Mouse (Mus musculus) liver, embryonic 11.5 days (tissue): ENCODE measurements around the gene Ndufb4. TPM values are rescaled to one million over a fixed set of nuclear protein-coding genes. Genes with fewer than 3 reads are reported as not detected.

Source experiments
- ATAC-seq: fragments of 200-750 bp; cut with Nextera tagmentation; replicated peaks from 2 replicates; pipeline ENCODE4 v1.8.0; 2017; ENCODE audit warnings: moderate number of reproducible peaks, mild to moderate bottlenecking, moderate TSS enrichment, moderate library complexity; ENCODE audit not compliant: low FRiP score
- DNase-seq: peaks from one replicate; pipeline ENCODE4 v3.0.0-alpha.2; 2017; ENCODE audit warnings: low spot score
- H3K27ac ChIP-seq: fragments of 300-500 bp; sonication (generic); 2 replicates; pipeline ENCODE4 v1.5.1; 2014; ENCODE audit warnings: mild to moderate bottlenecking, low read depth, low read length, control low read depth
- H3K27me3 ChIP-seq: fragments of 300-500 bp; sonication (generic); replicated peaks from 2 replicates; pipeline ENCODE4 v1.6.1; 2014; ENCODE audit warnings: low read length, mixed read lengths; ENCODE audit not compliant: control insufficient read depth, insufficient read depth
- H3K36me3 ChIP-seq: fragments of 300-500 bp; sonication (generic); 2 replicates; pipeline ENCODE4 v1.6.1; 2014; ENCODE audit warnings: mild to moderate bottlenecking, low read length, moderate library complexity, mixed read lengths; ENCODE audit not compliant: control insufficient read depth, insufficient read depth
- H3K4me1 ChIP-seq: fragments of 300-500 bp; sonication (generic); replicated peaks from 2 replicates; pipeline ENCODE4 v1.6.1; 2014; ENCODE audit warnings: low read length, mixed read lengths; ENCODE audit not compliant: control insufficient read depth, insufficient read depth
- H3K4me2 ChIP-seq: fragments of 300-500 bp; sonication (generic); 2 replicates; pipeline ENCODE4 v1.6.1; 2014; ENCODE audit warnings: mild to moderate bottlenecking, control low read depth, moderate library complexity
- H3K4me3 ChIP-seq: fragments of 300-500 bp; sonication (generic); 2 replicates; pipeline ENCODE4 v1.5.1; 2014; ENCODE audit warnings: low read depth, low read length, control low read depth
- H3K9ac ChIP-seq: fragments of 300-500 bp; sonication (generic); 2 replicates; pipeline ENCODE4 v1.6.1; 2014; ENCODE audit warnings: low read depth, low read length, control low read depth
- H3K9me3 ChIP-seq: fragments of 300-500 bp; sonication (generic); 2 replicates; pipeline ENCODE4 v1.6.1; 2016; ENCODE audit warnings: low read length, inconsistent platforms, mixed read lengths; ENCODE audit not compliant: control insufficient read depth
- WGBS: fragments of 180-500 bp; shearing (Covaris S2); extraction: QIAGEN DNeasy Blood & Tissue Kit; methylation state at CpG from one replicate; pipeline ENCODE4 v1.1.7; 2014; 5-methylcytosine and 5-hydroxymethylcytosine counted together
- polyA plus RNA-seq: library from polyadenylated mRNA; unstranded; fragments of >200 nt; fragmentation: Nextera tagmentation; extraction: Ambion mirVana; gene quantifications from 2 replicates; pipeline ENCODE4 v1.2.1, GENCODE M21; 2014

Gene Ndufb4
- polyA plus RNA-seq, 1 experiment from 2014 or later = 72.2 TPM

DNA sequence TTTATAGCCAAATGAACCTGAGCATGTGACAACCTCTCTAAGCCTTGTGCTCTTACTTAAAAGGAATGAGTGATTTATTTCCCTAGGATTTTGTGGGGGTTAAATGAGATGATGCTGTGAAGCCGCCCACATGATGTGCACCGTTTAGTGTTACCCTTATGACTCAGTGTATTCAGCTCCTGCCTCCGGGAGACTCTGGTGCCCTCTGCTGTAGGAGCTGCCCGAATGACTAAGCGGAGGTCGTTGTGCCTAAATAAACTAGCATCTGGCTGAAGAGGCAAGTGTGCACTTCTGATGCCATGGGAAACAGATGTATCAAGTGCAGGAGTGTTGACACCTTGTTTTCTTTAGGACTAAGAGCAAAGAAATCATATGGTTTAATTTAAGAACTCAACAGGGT lies 18.1 kb downstream of the Ndufb4 start:
- Histone ChIP-seq H3K4me2 (no peak overlapping the region), H3K4me1 (no peaks in the 10 kb centered on the region; the same call in 1 of the 2 replicates), H3K9ac (no peak overlapping the region), H3K27ac (no peak overlapping the region), H3K36me3 (no peaks in the 10 kb centered on the region), H3K9me3 (no peaks in the 10 kb centered on the region), H3K27me3 (no peaks in the 10 kb centered on the region), H3K4me3 (no peak overlapping the region)
- ATAC-seq (no peak), DNase-seq (no peak)
- WGBS = 58% methylated on average over 6 of the region's 6 CpGs

DNA sequence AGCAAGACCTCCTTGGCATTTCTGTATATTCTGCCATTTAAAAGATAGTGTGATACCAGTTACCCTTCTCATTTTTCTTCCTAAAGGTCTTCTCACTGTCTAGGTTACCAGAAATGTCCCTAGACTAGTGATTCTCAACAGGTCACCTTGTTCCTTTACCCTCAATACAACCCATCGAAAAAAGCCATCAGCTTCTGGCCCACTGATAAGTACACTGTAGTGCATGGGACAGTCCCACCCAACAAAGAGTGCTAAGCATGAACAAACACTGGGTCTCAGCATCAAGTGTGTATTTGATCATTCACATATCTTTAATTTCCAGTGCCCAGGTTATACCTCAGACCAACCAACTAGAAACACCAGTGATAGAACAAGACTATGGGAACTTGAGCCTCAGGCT lies 19.2 kb downstream of the Ndufb4 start:
- WGBS = 82% methylated on average over 1 of the region's 1 CpGs
- H3K4me3 ChIP-seq = no peak overlapping the region
- H3K9me3 ChIP-seq = no peaks in the 10 kb centered on the region
- H3K4me2 ChIP-seq = no peak overlapping the region
- ATAC-seq (peak; percentile 60), DNase-seq (no peak)
- H3K27ac ChIP-seq = no peak overlapping the region
- H3K4me1 ChIP-seq = no peaks in the 10 kb centered on the region; the same call in 1 of the 2 replicates
- no peak overlapping the region for H3K9ac ChIP-seq
- H3K36me3 ChIP-seq = no peaks in the 10 kb centered on the region
- H3K27me3 ChIP-seq = no peaks in the 10 kb centered on the region

DNA sequence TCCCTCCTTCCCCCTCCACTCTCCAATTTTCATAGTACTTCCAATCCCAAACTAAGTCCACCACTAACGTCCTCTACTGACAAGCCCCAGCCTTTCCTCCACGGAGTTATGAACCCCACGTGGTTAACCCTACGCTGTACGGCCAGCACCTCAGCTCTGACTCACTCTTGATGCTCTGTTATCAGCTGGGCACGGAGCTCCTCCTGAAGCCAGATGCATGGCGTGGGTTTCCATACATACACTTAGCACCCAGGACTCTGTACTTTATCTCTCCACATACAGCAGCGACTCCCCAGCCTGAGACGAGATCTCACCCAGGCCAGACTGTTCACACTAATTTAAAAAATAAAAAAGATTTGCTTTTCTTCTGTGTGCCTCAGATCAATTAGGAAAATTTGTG lies 19.7 kb downstream of the Ndufb4 start:
- WGBS = 33% methylated on average over 9 of the region's 9 CpGs
- Histone ChIP-seq H3K27me3 (no peaks in the 10 kb centered on the region), H3K9me3 (no peaks in the 10 kb centered on the region), H3K4me1 (no peaks in the 10 kb centered on the region; the same call in 1 of the 2 replicates), H3K9ac (no peak overlapping the region), H3K27ac (no peak overlapping the region), H3K4me3 (no peak overlapping the region), H3K4me2 (peak overlapping the region; percentile 47), H3K36me3 (no peaks in the 10 kb centered on the region)
- no peak for DNase-seq
- peak; percentile 94 for ATAC-seq

GRCm38 (mm10) chr16:37629011-37629410 lies 25.2 kb downstream of the Ndufb4 start:
- DNase-seq = no peak
- Histone ChIP-seq H3K36me3 (no peaks in the 10 kb centered on the region), H3K27me3 (no peaks in the 10 kb centered on the region), H3K4me2 (no peak overlapping the region), H3K4me3 (no peak overlapping the region), H3K9me3 (no peaks in the 10 kb centered on the region), H3K9ac (no peak overlapping the region), H3K27ac (no peak overlapping the region), H3K4me1 (no peaks in the 10 kb centered on the region)
- ATAC-seq = no peak
- WGBS = 88% methylated on average over 7 of the region's 7 CpGs

DNA sequence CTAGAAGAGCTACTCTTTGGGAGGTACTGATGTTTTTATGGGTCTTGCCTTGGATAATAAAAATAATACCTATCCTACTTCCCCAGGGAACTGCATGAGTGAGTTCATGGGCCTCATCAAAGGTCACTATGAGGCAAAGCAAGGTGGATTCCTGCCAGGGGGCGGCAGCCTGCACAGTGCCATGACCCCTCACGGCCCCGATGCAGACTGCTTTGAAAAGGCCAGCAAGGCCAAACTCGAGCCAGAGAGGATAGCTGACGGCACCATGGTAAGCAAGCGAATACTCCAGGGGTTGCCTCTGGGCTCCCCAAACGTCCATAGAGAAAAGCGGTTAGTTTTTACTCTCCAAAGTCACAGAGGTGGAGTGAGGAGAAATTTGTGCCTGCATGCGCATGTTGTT lies 25.9 kb downstream of the Ndufb4 start:
- Histone ChIP-seq H3K4me1 (no peaks in the 10 kb centered on the region), H3K27me3 (no peaks in the 10 kb centered on the region; the same call in 1 of the 2 replicates), H3K4me2 (no peak overlapping the region), H3K36me3 (no peaks in the 10 kb centered on the region), H3K27ac (no peak overlapping the region), H3K9ac (no peak overlapping the region), H3K9me3 (no peaks in the 10 kb centered on the region), H3K4me3 (no peak overlapping the region)
- DNase-seq (no peak), ATAC-seq (no peak)
- WGBS = 77% methylated on average over 9 of the region's 9 CpGs

- DNase-seq = no peak
- no peaks in the 10 kb centered on the region for H3K4me1 ChIP-seq
- no peak overlapping the region for H3K27ac ChIP-seq
- no peak overlapping the region for H3K4me3 ChIP-seq
- no peaks in the 10 kb centered on the region for H3K9me3 ChIP-seq
- ATAC-seq = no peak
- 65% methylated on average over 4 of the region's 4 CpGs for WGBS
- no peaks in the 10 kb centered on the region; the same call in 1 of the 2 replicates for H3K27me3 ChIP-seq
- H3K9ac ChIP-seq = no peak overlapping the region
- H3K36me3 ChIP-seq = no peaks in the 10 kb centered on the region
- no peak overlapping the region for H3K4me2 ChIP-seq
These were observed 27.8 kb downstream of the Ndufb4 start for GRCm38 (mm10) chr16:37626388-37626949.

- H3K27ac ChIP-seq = no peak overlapping the region
- H3K9ac ChIP-seq = no peak overlapping the region
- no peak overlapping the region for H3K4me3 ChIP-seq
- H3K4me2 ChIP-seq = no peak overlapping the region
- H3K27me3 ChIP-seq = no peaks in the 10 kb centered on the region; the same call in 1 of the 2 replicates
- no peaks in the 10 kb centered on the region for H3K9me3 ChIP-seq
- H3K4me1 ChIP-seq = no peaks in the 10 kb centered on the region
- no peak for DNase-seq
- no peak for ATAC-seq
- WGBS = 64% methylated on average over 5 of the region's 5 CpGs
- H3K36me3 ChIP-seq = no peaks in the 10 kb centered on the region
These were observed 31.3 kb downstream of the Ndufb4 start for GRCm38 (mm10) chr16:37622919-37623318.

- Histone ChIP-seq H3K4me1 (no peaks in the 10 kb centered on the region), H3K4me3 (no peak overlapping the region), H3K36me3 (no peaks in the 10 kb centered on the region), H3K9ac (no peak overlapping the region), H3K9me3 (no peaks in the 10 kb centered on the region), H3K27ac (no peak overlapping the region), H3K4me2 (no peak overlapping the region), H3K27me3 (no peaks in the 10 kb centered on the region; the same call in 1 of the 2 replicates)
- WGBS = 63% methylated on average over 3 of the region's 3 CpGs
- ATAC-seq = no peak
- no peak for DNase-seq
These were observed 31.9 kb downstream of the Ndufb4 start for GRCm38 (mm10) chr16:37622403-37622802.

- H3K27me3 ChIP-seq = no peaks in the 10 kb centered on the region
- WGBS = 43% methylated on average over 3 of the region's 3 CpGs
- ATAC-seq (no peak), DNase-seq (no peak)
- H3K4me3 ChIP-seq = no peak overlapping the region
- H3K27ac ChIP-seq = no peak overlapping the region
- H3K9ac ChIP-seq = no peak overlapping the region
- H3K4me1 ChIP-seq = no peaks in the 10 kb centered on the region
- H3K9me3 ChIP-seq = no peaks in the 10 kb centered on the region
- no peak overlapping the region for H3K4me2 ChIP-seq
- no peaks in the 10 kb centered on the region for H3K36me3 ChIP-seq
These were observed 36.6 kb downstream of the Ndufb4 start for GRCm38 (mm10) chr16:37617695-37618094.
